Mouse (Mus musculus) erythroblast, embryonic 14.5 days (primary cell): ENCODE data around the gene Adgrl3.

Experiments
- GATA1 ChIP-seq: IDR thresholded peaks from 2 replicates; pipeline ENCODE4 v1.6.1; 2012; ENCODE audit warnings: low read length, inconsistent platforms, mixed read lengths
- TAL1 ChIP-seq: IDR thresholded peaks from 3 replicates; pipeline ENCODE4 v1.6.1; 2012; ENCODE audit warnings: low read length, inconsistent platforms, mixed read lengths

- TF ChIP-seq GATA1 (no peak), TAL1 (no peak)
Observed at GRCm38 (mm10) chr5:81345436-81346131, 325.6 kb downstream of the Adgrl3 start.
